Mouse (Mus musculus): Measurements from ENCODE around the gene Rilpl1. TPM values are rescaled to one million over a fixed set of nuclear protein-coding genes. Genes with fewer than 3 reads are reported as not detected.

Gene Rilpl1
- polyA plus RNA-seq, 1 experiment from 2014 or later, result 2.4 TPM

- H3K9me3 ChIP-seq (ENCODE audit: low read length), result no peaks in the 10 kb centered on the region
- 42% methylated on average over 5 of the region's 5 CpGs for WGBS (ENCODE audit: insufficient replicate concordance)
- H3K9ac ChIP-seq (replicated peaks), result no peak overlapping the region
- DNase-seq (no peak), ATAC-seq (no peak)
- no peaks in the 10 kb centered on the region for H3K36me3 ChIP-seq (replicated peaks; ENCODE audit: insufficient read depth, low read length)
- H3K27me3 ChIP-seq (ENCODE audit: insufficient read depth, low read length), result no peaks in the 10 kb centered on the region
- H3K4me3 ChIP-seq (ENCODE audit: low read depth, low read length), result no peak overlapping the region
- TF ChIP-seq CTCF (IDR thresholded peaks at IDR 0.05; ENCODE audit: low read depth) (no peak), EP300 (IDR thresholded peaks at IDR 0.05; ENCODE audit: low read depth) (no peak)
- peaks cover 24% of the 10 kb centered on the region for H3K4me1 ChIP-seq (ENCODE audit: insufficient read depth)
- peak overlapping the region; percentile 24; the same call in 1 of the 2 replicates for H3K27ac ChIP-seq (ENCODE audit: low read depth)
- 0 out of 2 replicates have a peak overlapping the region, but pooled peaks have one; percentile 0 for H3K4me2 ChIP-seq (ENCODE audit: low read depth, low read length)
Measured at GRCm38 (mm10) chr5:124499001-124499400, 32.2 kb downstream of the Rilpl1 start.

GRCm38 (mm10) chr5:124498221-124498876 is 32.8 kb downstream of the Rilpl1 start:
- TF ChIP-seq CTCF (IDR thresholded peaks at IDR 0.05; ENCODE audit: low read depth) (no peak), EP300 (IDR thresholded peaks at IDR 0.05; ENCODE audit: low read depth) (no peak)
- H3K27ac ChIP-seq (ENCODE audit: low read depth), result peak overlapping the region; percentile 24; the same call in 1 of the 2 replicates
- DNase-seq (peak; percentile 35), ATAC-seq (peak; percentile 54)
- 0 out of 2 replicates have a peak overlapping the region, but pooled peaks have one; percentile 0 for H3K4me2 ChIP-seq (ENCODE audit: low read depth, low read length)
- WGBS (ENCODE audit: insufficient replicate concordance), result 33% methylated on average over 9 of the region's 9 CpGs
- H3K27me3 ChIP-seq (ENCODE audit: insufficient read depth, low read length), result no peaks in the 10 kb centered on the region
- H3K4me3 ChIP-seq (ENCODE audit: low read depth, low read length), result no peak overlapping the region
- peaks cover 24% of the 10 kb centered on the region for H3K4me1 ChIP-seq (ENCODE audit: insufficient read depth)
- H3K9me3 ChIP-seq (ENCODE audit: low read length), result no peaks in the 10 kb centered on the region
- no peak overlapping the region for H3K9ac ChIP-seq (replicated peaks)
- H3K36me3 ChIP-seq (replicated peaks; ENCODE audit: insufficient read depth, low read length), result no peaks in the 10 kb centered on the region

DNA sequence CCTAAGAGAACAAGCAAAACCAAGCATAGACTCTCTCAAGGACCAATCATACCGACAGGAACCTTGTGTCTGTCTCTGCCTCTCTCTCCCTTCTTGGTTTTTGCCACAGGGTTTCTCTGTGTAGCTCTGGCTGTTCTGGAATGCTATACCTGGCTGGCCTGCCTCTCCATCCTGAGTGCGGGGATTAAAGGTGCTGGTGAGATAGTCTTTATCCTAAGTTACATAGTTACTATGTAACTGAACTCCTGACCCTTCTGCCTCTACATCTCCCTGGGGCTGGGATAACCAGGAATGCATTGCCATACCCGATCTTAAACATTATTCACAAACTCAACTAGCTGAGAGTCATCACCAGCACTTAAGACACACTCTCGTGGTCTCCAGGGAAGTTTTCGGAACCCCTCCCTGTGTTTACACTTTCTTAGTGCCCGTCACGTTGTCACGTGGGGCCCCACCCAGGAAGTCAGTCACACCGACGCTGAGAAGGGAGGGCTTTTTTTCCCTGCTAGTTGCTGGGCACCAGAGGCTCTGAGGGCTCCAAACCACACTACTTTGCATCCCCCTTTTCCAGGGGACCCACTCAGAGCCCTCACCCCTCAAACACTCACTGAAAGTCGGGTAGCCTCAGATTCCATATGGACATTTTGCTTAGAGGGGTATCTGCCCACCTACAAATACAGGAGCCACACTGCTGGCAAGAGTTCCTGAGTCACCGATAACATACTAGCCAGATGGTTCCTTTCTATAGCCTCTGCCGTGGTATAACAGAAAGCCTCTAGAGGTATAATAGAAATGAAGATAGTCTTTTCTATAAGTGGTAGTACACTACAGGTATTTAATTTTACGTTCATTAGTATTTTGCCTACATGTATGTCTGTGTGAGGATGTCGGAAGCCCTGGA is 34.3 kb downstream of the Rilpl1 start:
- WGBS (ENCODE audit: insufficient replicate concordance), result 37% methylated on average over 15 of the region's 15 CpGs
- Histone ChIP-seq H3K4me1 (ENCODE audit: insufficient read depth) (peaks cover 24% of the 10 kb centered on the region), H3K36me3 (replicated peaks; ENCODE audit: insufficient read depth, low read length) (no peaks in the 10 kb centered on the region), H3K4me2 (ENCODE audit: low read depth, low read length) (peak overlapping the region; percentile 48), H3K9me3 (ENCODE audit: low read length) (no peaks in the 10 kb centered on the region), H3K4me3 (ENCODE audit: low read depth, low read length) (no peak overlapping the region), H3K27me3 (ENCODE audit: insufficient read depth, low read length) (no peaks in the 10 kb centered on the region), H3K9ac (replicated peaks) (no peak overlapping the region; the same call in 1 of the 2 replicates), H3K27ac (ENCODE audit: low read depth) (peak overlapping the region; percentile 29; the same call in 1 of the 2 replicates)
- no peak for TF ChIP-seq EP300 (IDR thresholded peaks at IDR 0.05; ENCODE audit: low read depth)
- no peak for TF ChIP-seq CTCF (IDR thresholded peaks at IDR 0.05; ENCODE audit: low read depth)
- DNase-seq, result peak; percentile 40
- 0 out of 2 replicates have a peak, but pooled peaks have one; percentile 35 for ATAC-seq

DNA sequence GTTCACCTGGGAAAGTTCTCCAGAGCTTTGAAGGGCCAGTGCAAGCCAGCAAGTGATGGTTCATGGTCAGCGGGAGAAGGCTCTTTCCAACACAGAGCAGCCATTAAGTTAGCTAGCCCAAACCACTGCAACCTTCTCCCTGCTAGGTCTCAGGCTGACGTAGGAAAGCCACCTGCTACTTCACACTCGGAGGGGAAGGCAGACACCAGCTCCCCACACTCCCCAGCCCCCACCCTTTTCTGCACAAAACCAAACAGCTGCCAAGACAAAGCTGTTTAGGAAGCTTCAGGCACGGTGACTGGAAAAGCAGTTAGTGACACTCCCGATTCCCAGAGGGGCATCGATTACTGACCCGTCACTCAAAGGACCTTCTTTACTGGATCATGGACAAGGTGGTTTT is 35.6 kb downstream of the Rilpl1 start:
- no peak overlapping the region for H3K27ac ChIP-seq (ENCODE audit: low read depth)
- no peak for TF ChIP-seq EP300 (IDR thresholded peaks at IDR 0.05; ENCODE audit: low read depth)
- TF ChIP-seq CTCF (IDR thresholded peaks at IDR 0.05; ENCODE audit: low read depth), result no peak
- H3K4me1 ChIP-seq (ENCODE audit: insufficient read depth), result peaks cover 24% of the 10 kb centered on the region
- no peak for ATAC-seq
- H3K36me3 ChIP-seq (replicated peaks; ENCODE audit: insufficient read depth, low read length), result no peaks in the 10 kb centered on the region
- H3K4me2 ChIP-seq (ENCODE audit: low read depth, low read length), result no peak overlapping the region
- no peaks in the 10 kb centered on the region for H3K27me3 ChIP-seq (ENCODE audit: insufficient read depth, low read length)
- H3K9ac ChIP-seq (replicated peaks), result no peak overlapping the region
- no peak overlapping the region for H3K4me3 ChIP-seq (ENCODE audit: low read depth, low read length)
- no peaks in the 10 kb centered on the region for H3K9me3 ChIP-seq (ENCODE audit: low read length)
- 68% methylated on average over 7 of the region's 7 CpGs for WGBS (ENCODE audit: insufficient replicate concordance)
- DNase-seq, result no peak

- Histone ChIP-seq H3K9ac (replicated peaks) (no peak overlapping the region), H3K9me3 (ENCODE audit: low read length) (no peaks in the 10 kb centered on the region), H3K27ac (ENCODE audit: low read depth) (no peak overlapping the region), H3K27me3 (ENCODE audit: insufficient read depth, low read length) (no peaks in the 10 kb centered on the region), H3K4me3 (ENCODE audit: low read depth, low read length) (no peak overlapping the region), H3K4me1 (ENCODE audit: insufficient read depth) (peaks cover 20% of the 10 kb centered on the region), H3K36me3 (replicated peaks; ENCODE audit: insufficient read depth, low read length) (no peaks in the 10 kb centered on the region; the same call in 1 of the 2 replicates), H3K4me2 (ENCODE audit: low read depth, low read length) (no peak overlapping the region)
- ATAC-seq (no peak), DNase-seq (no peak)
- WGBS (ENCODE audit: insufficient replicate concordance), result 65% methylated on average over 11 of the region's 11 CpGs
- no peak for TF ChIP-seq EP300 (IDR thresholded peaks at IDR 0.05; ENCODE audit: low read depth)
- peak; percentile 38 for TF ChIP-seq CTCF (IDR thresholded peaks at IDR 0.05; ENCODE audit: low read depth)
Measured at GRCm38 (mm10) chr5:124493455-124493854, 37.7 kb downstream of the Rilpl1 start.

- Histone ChIP-seq H3K9ac (replicated peaks) (no peak overlapping the region), H3K4me3 (ENCODE audit: low read depth, low read length) (no peak overlapping the region), H3K36me3 (replicated peaks; ENCODE audit: insufficient read depth, low read length) (no peaks in the 10 kb centered on the region; the same call in 1 of the 2 replicates), H3K4me2 (ENCODE audit: low read depth, low read length) (no peak overlapping the region), H3K4me1 (ENCODE audit: insufficient read depth) (peaks cover 12% of the 10 kb centered on the region), H3K9me3 (ENCODE audit: low read length) (no peaks in the 10 kb centered on the region), H3K27ac (ENCODE audit: low read depth) (no peak overlapping the region), H3K27me3 (ENCODE audit: insufficient read depth, low read length) (no peaks in the 10 kb centered on the region)
- ATAC-seq, result peak; percentile 43; the same call in 1 of the 2 replicates
- TF ChIP-seq CTCF (IDR thresholded peaks at IDR 0.05; ENCODE audit: low read depth) (no peak), EP300 (IDR thresholded peaks at IDR 0.05; ENCODE audit: low read depth) (no peak)
- 65% methylated on average over 4 of the region's 4 CpGs for WGBS (ENCODE audit: insufficient replicate concordance)
- DNase-seq, result no peak
Measured at GRCm38 (mm10) chr5:124492618-124493017, 38.6 kb downstream of the Rilpl1 start.
